Mouse (Mus musculus) CH12.LX (cell line): Measurements from ENCODE around the gene Mmd. TPM values are rescaled to one million over a fixed set of nuclear protein-coding genes. Genes with fewer than 3 reads are reported as not detected.

Experiments
- DNase-seq: peaks from one replicate; pipeline ENCODE4 v3.0.0-alpha.2; 2013; ENCODE audit errors: extremely low read depth
- H3K27ac ChIP-seq: 2 replicates; pipeline ENCODE4 v1.5.1; 2012; ENCODE audit warnings: low read depth, mild to moderate bottlenecking, control low read depth, moderate library complexity; ENCODE audit not compliant: insufficient read depth
- H3K27me3 ChIP-seq: replicated peaks from 2 replicates; pipeline ENCODE3; 2012; ENCODE audit warnings: inconsistent platforms
- H3K36me3 ChIP-seq, 2 experiments: replicated peaks in 1 of 2; 2 replicates each; pipeline versions ENCODE3 to v1.6.1; 2012; ENCODE audit warnings: inconsistent platforms in 1 of 2, low read length in 1 of 2, mild to moderate bottlenecking in 1 of 2, mixed read lengths in 1 of 2, moderate library complexity in 1 of 2; ENCODE audit not compliant: control insufficient read depth in 1 of 2, insufficient read depth in 1 of 2
- H3K4me1 ChIP-seq, 2 experiments: 2 replicates each; pipeline ENCODE4 v1.6.1; 2012; ENCODE audit warnings: inconsistent platforms in 1 of 2, moderate library complexity in 1 of 2; ENCODE audit not compliant: insufficient read depth in 2 of 2, control insufficient read depth in 1 of 2
- H3K4me2 ChIP-seq: 2 replicates; pipeline ENCODE4 v1.6.1; 2012; ENCODE audit warnings: low read depth, mild to moderate bottlenecking, control low read depth; ENCODE audit not compliant: poor library complexity, insufficient read depth, severe bottlenecking
- H3K4me3 ChIP-seq, 3 experiments: fragments of 150-350 bp in 1 of 3; sonication (generic) in 1 of 3; replicated peaks in 1 of 3; 2 replicates each; pipeline versions ENCODE3 to v1.5.1; 2011 to 2012; ENCODE audit warnings: low read depth in 2 of 3, low read length in 2 of 3, mild to moderate bottlenecking in 2 of 3, moderate library complexity in 2 of 3, control low read depth in 1 of 3, improper control_type of control experiment in 1 of 3, inconsistent platforms in 1 of 3, mixed read lengths in 1 of 3; ENCODE audit not compliant: poor library complexity in 1 of 3
- H3K79me2 ChIP-seq: replicated peaks from 2 replicates; pipeline ENCODE4 v1.6.1; 2012; ENCODE audit warnings: mild to moderate bottlenecking, moderate library complexity; ENCODE audit not compliant: control insufficient read depth, poor library complexity, insufficient read depth, severe bottlenecking; ENCODE audit errors: extremely low read depth
- H3K9ac ChIP-seq: 2 replicates; pipeline ENCODE4 v1.6.1; 2012; ENCODE audit warnings: low read depth, mild to moderate bottlenecking, control low read depth, moderate library complexity; ENCODE audit not compliant: insufficient read depth
- H3K9me3 ChIP-seq: replicated peaks from 2 replicates; pipeline ENCODE3; 2012; ENCODE audit warnings: low read length, inconsistent platforms, mixed read lengths
- BHLHE40 ChIP-seq: IDR thresholded peaks from 2 replicates; pipeline ENCODE4 v1.6.1; 2011; ENCODE audit warnings: mild to moderate bottlenecking, low read depth, low read length, improper control_type of control experiment
- CHD2 ChIP-seq: IDR thresholded peaks from 2 replicates; pipeline ENCODE4 v1.6.1; 2011; ENCODE audit warnings: low read length, improper control_type of control experiment
- CTCF ChIP-seq, 2 experiments: IDR thresholded peaks in 1 of 2; conservative IDR thresholded peaks in 1 of 2; 2 replicates each; pipeline ENCODE4 v1.5.1; 2011 to 2012; ENCODE audit warnings: low read depth in 2 of 2, low read length in 2 of 2, improper control_type of control experiment in 1 of 2, inconsistent platforms in 1 of 2, mild to moderate bottlenecking in 1 of 2, moderate library complexity in 1 of 2
- EP300 ChIP-seq: IDR thresholded peaks from 2 replicates; pipeline ENCODE4 v1.6.1; 2011; ENCODE audit warnings: low read length, improper control_type of control experiment
- ETS1 ChIP-seq: conservative IDR thresholded peaks from 2 replicates; pipeline ENCODE4 v1.6.1; 2012; ENCODE audit warnings: low read depth, mild to moderate bottlenecking, inconsistent platforms, low read length, improper control_type of control experiment, moderate library complexity
- GABPA ChIP-seq: IDR thresholded peaks from 2 replicates; pipeline ENCODE4 v1.6.1; 2012; ENCODE audit warnings: low read depth, low read length, improper control_type of control experiment, inconsistent platforms; ENCODE audit not compliant: insufficient replicate concordance
- IRF4 ChIP-seq: IDR thresholded peaks from 2 replicates; pipeline ENCODE4 v1.6.1; 2014; ENCODE audit warnings: low read depth, mild to moderate bottlenecking, inconsistent platforms, low read length, improper control_type of control experiment
- JUND ChIP-seq: conservative IDR thresholded peaks from 2 replicates; pipeline ENCODE4 v1.6.1; 2011; ENCODE audit warnings: low read depth, low read length, improper control_type of control experiment
- KAT2A ChIP-seq: IDR thresholded peaks from 2 replicates; pipeline ENCODE4 v1.6.1; 2012; ENCODE audit warnings: low read length, improper control_type of control experiment, inconsistent platforms; ENCODE audit not compliant: insufficient replicate concordance
- MAFK ChIP-seq: IDR thresholded peaks from 2 replicates; pipeline ENCODE4 v1.6.1; 2011; ENCODE audit warnings: low read length, improper control_type of control experiment; ENCODE audit not compliant: insufficient replicate concordance
- MAX ChIP-seq: IDR thresholded peaks from 2 replicates; pipeline ENCODE4 v1.6.1; 2011; ENCODE audit warnings: low read length, improper control_type of control experiment
- MEF2A ChIP-seq: IDR thresholded peaks from 2 replicates; pipeline ENCODE4 v1.6.1; 2014; ENCODE audit warnings: low read depth, mild to moderate bottlenecking, inconsistent platforms, low read length, improper control_type of control experiment, borderline replicate concordance
- MXI1 ChIP-seq: IDR thresholded peaks from 2 replicates; pipeline ENCODE4 v1.6.1; 2011; ENCODE audit warnings: mild to moderate bottlenecking, low read depth, low read length, improper control_type of control experiment
- NRF1 ChIP-seq: IDR thresholded peaks from 2 replicates; pipeline ENCODE4 v1.6.1; 2014; ENCODE audit warnings: low read depth, mild to moderate bottlenecking, inconsistent platforms, low read length, improper control_type of control experiment, moderate library complexity
- POLR2A ChIP-seq: IDR thresholded peaks from 2 replicates; pipeline ENCODE4 v1.6.1; 2011; ENCODE audit warnings: low read depth, mild to moderate bottlenecking, improper control_type of control experiment, low read length
- RAD21 ChIP-seq: IDR thresholded peaks from 2 replicates; pipeline ENCODE4 v1.6.1; 2011; ENCODE audit warnings: low read depth, mild to moderate bottlenecking, low read length, improper control_type of control experiment, moderate library complexity
- RCOR1 ChIP-seq: conservative IDR thresholded peaks from 2 replicates; pipeline ENCODE4 v1.6.1; 2012; ENCODE audit warnings: low read depth, mild to moderate bottlenecking, inconsistent platforms, low read length, improper control_type of control experiment
- SMC3 ChIP-seq: IDR thresholded peaks from 2 replicates; pipeline ENCODE4 v1.6.1; 2011; ENCODE audit warnings: low read depth, low read length, improper control_type of control experiment
- UBTF ChIP-seq: IDR thresholded peaks from 2 replicates; pipeline ENCODE4 v1.6.1; 2012; ENCODE audit warnings: low read depth, mild to moderate bottlenecking, inconsistent platforms, low read length, improper control_type of control experiment, moderate library complexity
- USF1 ChIP-seq: IDR thresholded peaks from 2 replicates; pipeline ENCODE4 v1.6.1; 2014; ENCODE audit warnings: low read depth, mild to moderate bottlenecking, inconsistent platforms, low read length, improper control_type of control experiment
- USF2 ChIP-seq: conservative IDR thresholded peaks from 2 replicates; pipeline ENCODE4 v1.6.1; 2011; ENCODE audit warnings: low read depth, low read length, improper control_type of control experiment
- ZMIZ1 ChIP-seq: IDR thresholded peaks from 2 replicates; pipeline ENCODE4 v1.6.1; 2012; ENCODE audit warnings: low read depth, mild to moderate bottlenecking, inconsistent platforms, low read length, improper control_type of control experiment
- ZNF384 ChIP-seq: IDR thresholded peaks from 2 replicates; pipeline ENCODE4 v1.6.1; 2012; ENCODE audit warnings: low read depth, low read length, improper control_type of control experiment, inconsistent platforms
- dilution Hi-C: fragments of 300-500 bp; cut with MboI; formaldehyde crosslinking; loops from 2 replicates; pipeline ENCODE4 v1.14.3; 2020; ENCODE audit warnings: low sequenced_read_pairs; ENCODE audit not compliant: extremely low pct_unique_long_range_greater_than_20kb, extremely low pct_ligation_motif_present
- in situ Hi-C: fragments of 300-500 bp; cut with MboI; formaldehyde crosslinking; loops from 3 replicates; pipeline ENCODE4 v1.14.3; 2019; ENCODE audit warnings: low sequenced_read_pairs, low pct_ligation_motif_present, low pct_unique_long_range_greater_than_20kb, mixed read lengths
- polyA plus RNA-seq: library from polyadenylated mRNA; unstranded; fragments of >175 nt; gene quantifications from 2 replicates; pipeline ENCODE4 v1.2.1, GENCODE M21; 2012; ENCODE audit warnings: low read depth; ENCODE audit not compliant: insufficient read length
- total RNA-seq, 2 experiments: library from RNA; depleted of rRNA; stranded (reverse); fragments of 300-350 nt in 1 of 2; fragments of >200 nt in 1 of 2; gene quantifications; 2 replicates each; pipeline ENCODE4 v1.2.3; 2012 to 2014

Mmd gene
- total and polyA plus RNA-seq, 3 experiments = 10.3 to 60.4 (median 39.8) TPM

- no peak overlapping the region for H3K9ac ChIP-seq
- no peaks in the 10 kb centered on the region for H3K27me3 ChIP-seq
- no peaks in the 10 kb centered on the region for H3K9me3 ChIP-seq
- H3K79me2 ChIP-seq = no peaks in the 10 kb centered on the region
- peaks cover 18 to 43% of the 10 kb centered on the region in 2 experiments for H3K4me1 ChIP-seq
- no peak overlapping the region for H3K4me3 ChIP-seq
- H3K27ac ChIP-seq = no peak overlapping the region
- in situ Hi-C loops (no loop called here), dilution Hi-C loops (no loop called here)
- H3K36me3 ChIP-seq = no peaks in the 10 kb centered on the region
- peak overlapping the region; percentile 7; the same call in 1 of the 2 replicates for H3K4me2 ChIP-seq
- DNase-seq = peak; percentile 62
- no peak for TF ChIP-seq KAT2A
- TF ChIP-seq MAFK = no peak
- TF ChIP-seq ZNF384 = no peak
- peak; percentile 72 for TF ChIP-seq ETS1
- TF ChIP-seq MEF2A = no peak
- TF ChIP-seq NRF1 = no peak
- TF ChIP-seq MXI1 = no peak
- TF ChIP-seq SMC3 = no peak
- TF ChIP-seq EP300 = peak; percentile 7; the same call in 1 of the 2 replicates
- TF ChIP-seq RAD21 = no peak
- no peak for TF ChIP-seq RCOR1
- TF ChIP-seq JUND = no peak
- peak in 1 of 2 experiments; percentile 9; a peak in 1 of 4 replicates for TF ChIP-seq CTCF (conservative IDR thresholded peaks at IDR 0.05 in 1 of 2, IDR thresholded peaks at IDR 0.05 in 1 of 2; ENCODE audit: low read depth in 2 of 2, low read length in 2 of 2)
- no peak for TF ChIP-seq USF2
- peak; percentile 48; the same call in 1 of the 2 replicates for TF ChIP-seq MAX
- no peak for TF ChIP-seq UBTF
- no peak for TF ChIP-seq USF1
- TF ChIP-seq POLR2A = no peak
- no peak for TF ChIP-seq CHD2
- TF ChIP-seq ZMIZ1 = no peak
- TF ChIP-seq GABPA = no peak
- TF ChIP-seq IRF4 = 0 out of 2 replicates have a peak, but pooled peaks have one; percentile 20
- peak; percentile 61 for TF ChIP-seq BHLHE40
Measured at GRCm38 (mm10) chr11:90238657-90239056, 10.6 kb upstream of the Mmd start.
